Mouse (Mus musculus) spleen, postnatal 10 days (tissue): Measurements from ENCODE around the gene Tmem121.
A peak's percentile ranks its signal among the peaks of the same experiment; 100 is the strongest.
"Not testable (repeated sequence)": the region's sequence is repeated elsewhere in the genome, so short reads cannot be mapped to it uniquely, and the experiment has no call there.

Experiments
- DNase-seq, 2 experiments: peaks; one replicate each; pipeline ENCODE4 v3.0.0; 2021 to 2022; ENCODE audit warnings: low spot score in 2 of 2

Tmem121 gene

DNA sequence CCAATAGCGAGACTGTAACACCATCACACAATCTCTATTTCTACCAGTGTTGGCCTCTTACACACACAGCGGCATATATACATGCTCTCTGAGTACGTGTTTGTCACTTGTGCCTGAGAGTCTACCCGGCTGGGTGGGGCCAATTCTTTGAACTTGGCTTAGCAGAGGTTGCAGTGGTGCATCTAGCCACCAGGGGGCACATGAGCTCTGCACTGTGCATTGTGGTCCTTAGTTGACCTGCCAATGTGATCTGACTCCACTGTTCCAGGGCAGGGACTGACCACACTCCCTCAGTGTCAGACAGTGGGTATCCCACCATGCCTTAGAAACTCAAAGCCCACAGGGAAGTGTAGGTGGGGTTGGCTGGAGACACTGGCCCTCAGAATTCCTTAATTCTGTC is 34.1 kb downstream of the Tmem121 start:
- peak; percentile 70 to 82 for DNase-seq

DNA sequence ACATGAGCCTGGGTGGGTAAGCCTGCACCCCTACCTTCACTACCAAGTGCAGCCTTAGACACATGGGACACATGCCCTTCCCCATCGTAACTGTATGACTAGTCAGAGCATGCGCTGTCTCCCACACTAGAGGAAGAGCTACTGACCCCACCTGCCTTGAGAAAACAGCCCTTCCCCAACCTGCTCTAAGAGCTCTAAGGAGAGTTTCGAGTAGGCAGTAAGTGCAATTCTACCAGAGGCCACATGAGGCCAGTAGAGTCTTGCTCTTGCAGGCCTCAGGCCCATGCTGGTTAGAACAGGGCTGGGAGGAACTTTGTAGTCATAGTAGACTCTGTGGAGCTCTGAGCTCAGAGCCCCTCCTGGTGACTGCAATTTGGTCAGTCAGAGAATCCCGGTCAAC is 34.7 kb downstream of the Tmem121 start:
- DNase-seq = peak in 1 of 2 experiments; percentile 83

DNA sequence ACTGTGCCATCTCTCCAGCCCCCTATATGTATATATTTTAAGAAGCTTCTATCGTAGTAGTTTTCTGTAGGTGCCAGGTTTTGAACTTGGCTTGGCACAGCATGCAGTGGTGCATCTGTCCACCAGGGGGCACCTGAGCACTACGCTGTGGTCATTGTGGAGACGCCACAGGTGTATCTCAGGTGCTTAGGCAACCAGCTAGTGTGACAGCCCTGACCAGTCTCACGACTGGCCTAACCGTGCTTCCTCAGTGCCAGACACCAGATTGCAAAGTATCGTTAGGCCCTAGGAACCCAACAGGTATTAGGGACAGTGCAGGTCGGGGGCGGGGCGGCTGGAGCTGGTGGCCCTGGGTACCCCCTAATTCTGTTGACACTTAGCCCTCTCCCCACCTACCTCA is 35.6 kb downstream of the Tmem121 start:
- DNase-seq = peak; percentile 62 to 80

DNA sequence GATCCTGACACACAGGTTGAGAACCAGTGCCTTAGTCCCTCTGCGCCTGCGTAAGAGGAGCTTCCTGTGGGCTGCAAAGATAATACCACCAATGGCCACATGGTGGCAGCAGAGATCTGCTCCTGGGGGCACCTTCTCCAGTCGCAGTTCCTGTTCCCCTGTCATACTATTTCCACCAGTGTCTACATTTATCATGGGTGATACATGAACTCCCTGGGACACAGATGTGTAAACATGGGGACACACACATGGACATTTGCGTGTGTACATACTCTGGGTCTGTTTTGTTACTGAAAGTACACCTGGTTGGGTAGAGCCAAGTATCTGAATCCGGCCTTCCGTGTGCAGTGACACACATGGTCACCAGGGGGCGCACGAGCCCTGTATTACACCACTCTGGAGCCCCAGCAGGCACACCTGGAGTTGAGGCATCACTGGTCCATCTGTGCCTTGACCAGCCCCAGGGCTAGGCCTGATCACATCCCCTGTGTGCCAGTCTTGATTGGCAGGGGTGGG is 36.4 kb downstream of the Tmem121 start:
- peak; percentile 93 to 95 for DNase-seq

DNA sequence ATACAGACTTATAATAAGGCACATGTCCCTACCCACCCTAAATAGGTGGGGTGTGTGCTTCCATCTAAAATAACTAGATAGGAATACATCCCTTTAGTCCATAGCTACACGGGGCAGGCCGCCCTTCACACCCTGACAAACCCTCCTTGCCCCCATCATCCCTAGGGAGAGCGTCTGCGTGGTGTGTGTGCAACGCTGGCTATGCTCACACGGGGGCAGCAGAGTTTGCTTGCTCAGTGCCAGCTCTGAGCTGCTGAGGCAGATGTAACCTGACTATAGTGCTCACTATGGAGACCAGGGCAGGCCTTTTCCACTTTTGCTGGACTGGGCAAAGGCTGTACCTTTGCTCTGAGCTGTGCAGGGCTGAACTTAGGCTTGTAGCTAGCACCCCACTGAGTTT is 37.0 kb downstream of the Tmem121 start:
- peak; percentile 64 to 82 for DNase-seq

DNA sequence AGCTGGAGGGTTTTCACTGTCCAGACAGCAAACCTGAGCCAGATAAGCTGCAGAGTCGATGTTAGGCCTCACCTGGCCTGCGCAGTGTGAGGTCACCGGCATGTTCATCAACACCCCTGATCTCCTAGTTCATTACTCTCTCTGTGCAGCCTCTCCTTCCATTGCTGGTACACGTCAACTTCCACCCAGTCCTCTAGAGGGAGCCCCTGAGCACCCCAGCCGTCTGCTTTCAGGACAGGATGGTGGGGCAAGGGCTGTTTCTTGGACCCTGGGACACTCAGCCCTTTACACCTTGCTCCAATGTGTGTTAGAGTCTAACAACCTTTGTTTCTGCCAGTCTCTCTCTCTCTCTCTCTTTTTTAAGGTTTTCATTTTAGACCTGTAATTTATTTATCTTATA is 38.5 kb downstream of the Tmem121 start:
- DNase-seq = peak in 1 of 2 experiments; percentile 78

DNA sequence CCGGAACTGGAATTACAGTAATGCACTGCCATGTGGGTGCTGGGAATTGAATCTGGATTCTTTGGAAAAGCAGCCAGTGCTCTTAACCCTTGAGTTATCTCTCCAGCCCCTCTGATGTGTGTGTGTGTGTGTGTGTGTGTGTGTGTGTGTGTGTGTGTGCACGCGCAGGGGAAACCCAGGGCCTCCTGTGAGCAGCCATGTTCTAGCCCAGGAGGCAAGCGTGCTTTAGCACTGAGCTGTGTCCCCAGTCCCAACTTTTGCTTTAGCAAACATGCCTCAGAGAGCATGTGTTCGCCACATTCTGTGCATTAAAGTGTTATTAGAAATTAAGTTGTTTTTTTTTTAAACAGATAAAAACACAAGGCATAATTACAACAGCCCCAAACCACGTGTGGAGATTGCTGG is 39.0 kb downstream of the Tmem121 start:
- DNase-seq = no peak

DNA sequence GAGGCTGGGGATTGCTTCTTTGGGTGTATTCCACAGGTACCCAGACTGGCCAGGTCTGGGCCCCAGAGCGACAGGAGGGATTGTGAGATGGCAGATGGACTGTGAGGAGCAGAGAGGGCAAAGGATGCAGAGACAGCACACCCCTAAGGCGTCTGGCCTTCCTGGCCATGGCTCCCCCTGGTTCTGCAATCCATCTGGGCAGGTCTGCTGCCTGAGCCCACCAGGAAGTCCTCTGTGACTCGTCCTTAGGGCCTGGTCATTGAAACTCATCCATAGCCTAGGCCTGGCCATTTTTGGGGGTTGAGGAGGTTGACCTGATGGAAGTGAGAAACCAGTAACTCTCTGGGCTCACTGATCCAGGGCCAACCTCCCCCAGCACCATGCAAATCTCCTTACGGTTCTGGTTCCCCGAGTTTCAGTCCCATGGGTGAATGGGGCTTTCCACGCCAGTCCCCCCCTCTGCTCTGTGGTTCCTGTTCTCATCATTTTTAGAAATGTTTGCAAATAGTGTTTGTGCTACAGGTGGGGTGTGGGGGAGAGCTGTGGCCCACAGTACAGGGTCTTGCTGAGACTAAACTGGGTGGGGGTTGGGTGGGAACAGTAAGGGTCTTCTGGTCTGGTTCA is 42.4 kb downstream of the Tmem121 start:
- peak in 1 of 2 experiments; percentile 70 for DNase-seq

DNA sequence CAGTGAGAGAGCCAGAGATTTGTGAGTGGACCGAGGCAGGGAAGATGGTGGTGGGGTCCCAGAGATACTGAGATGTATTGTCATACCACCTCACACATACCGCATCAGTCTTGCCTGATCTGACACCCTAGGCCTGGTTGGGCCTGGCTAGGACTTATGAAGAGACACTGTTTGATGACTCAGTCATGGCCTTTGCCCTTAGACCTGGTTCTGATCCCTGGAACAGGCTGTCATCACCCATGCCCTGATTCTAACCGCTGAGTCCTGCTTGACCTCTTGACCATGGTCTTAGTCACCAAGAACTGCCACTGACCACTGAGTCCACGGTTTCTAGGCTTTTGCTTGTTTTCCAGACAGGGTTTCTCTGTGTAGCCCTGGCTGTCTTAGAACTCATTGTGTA is 45.0 kb downstream of the Tmem121 start:
- no peak for DNase-seq

DNA sequence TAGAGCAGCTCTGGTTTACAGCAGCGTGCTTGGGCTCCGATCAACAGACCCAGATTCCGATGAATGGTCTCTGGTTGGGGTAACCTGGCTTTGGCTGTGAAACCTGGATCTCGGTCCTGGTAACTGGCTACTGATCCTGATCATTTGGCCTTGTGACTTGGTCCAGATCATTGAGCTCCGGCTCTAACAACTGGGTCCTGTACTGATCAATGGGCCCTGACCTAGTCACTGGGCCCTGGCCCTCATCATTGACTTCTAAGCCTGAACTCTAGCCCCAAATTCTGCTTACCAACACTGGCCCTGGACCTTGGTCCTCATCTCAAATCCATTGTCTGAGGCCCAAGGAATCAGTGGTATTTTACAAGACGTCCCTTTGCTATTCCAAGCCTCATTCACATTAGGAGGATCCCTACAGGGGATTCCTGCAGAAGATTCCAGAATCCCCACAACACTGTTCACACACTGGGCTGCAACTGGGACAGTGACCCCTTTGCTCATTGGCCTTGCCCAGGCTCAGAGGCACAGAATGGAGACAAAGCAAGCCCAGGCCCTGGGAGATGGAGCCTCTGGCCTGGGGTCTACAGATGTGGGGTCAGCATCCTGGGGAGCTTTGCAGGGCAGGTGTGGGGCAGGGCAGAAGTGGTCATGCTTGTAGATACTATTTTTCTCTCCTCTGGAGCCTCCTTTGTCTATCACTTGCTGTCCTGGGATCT is 46.0 kb downstream of the Tmem121 start:
- not testable (repeated sequence) for DNase-seq

DNA sequence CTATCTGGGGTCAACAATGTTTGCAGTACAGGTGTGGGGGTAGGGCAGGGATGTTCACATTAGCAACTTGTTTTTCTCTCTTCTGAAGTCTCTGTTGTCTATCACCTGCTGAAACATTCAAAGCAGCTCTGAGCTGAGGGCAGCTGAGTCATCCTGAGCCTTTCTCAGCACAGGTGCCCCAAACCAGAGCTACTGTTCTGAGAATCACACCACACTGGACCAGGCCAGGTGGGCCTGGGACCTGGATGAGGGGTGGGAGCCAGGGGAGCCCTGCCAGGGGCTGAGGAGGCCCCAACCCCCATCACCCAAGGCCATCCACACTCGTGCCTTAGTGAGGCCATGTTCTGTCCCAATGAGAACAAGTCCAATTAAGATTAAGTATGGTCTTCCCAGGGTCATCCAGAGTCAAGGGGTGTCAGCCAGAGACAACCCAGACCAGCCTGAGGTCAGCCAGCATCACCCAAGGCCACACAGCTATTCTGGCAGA is 46.6 kb downstream of the Tmem121 start:
- not testable (repeated sequence) for DNase-seq
